Mouse (Mus musculus): ENCODE measurements around the gene Prom1. TPM values are rescaled to one million over a fixed set of nuclear protein-coding genes. Genes with fewer than 3 reads are reported as not detected.

The Prom1 gene
- polyA plus RNA-seq, 1 experiment from 2014 or later: 36.8 TPM

- no peak overlapping the region for H3K4me2 ChIP-seq
- ATAC-seq (ENCODE audit: low FRiP score, low read depth): no peak
- H3K27me3 ChIP-seq: no peaks in the 10 kb centered on the region
- 76% methylated on average over 1 of the region's 1 CpGs for WGBS
- H3K4me3 ChIP-seq: no peak overlapping the region
- H3K9ac ChIP-seq: no peak overlapping the region
- no peak overlapping the region for H3K27ac ChIP-seq (replicated peaks)
- no peaks in the 10 kb centered on the region for H3K36me3 ChIP-seq
- no peaks in the 10 kb centered on the region for H3K9me3 ChIP-seq
- H3K4me1 ChIP-seq (replicated peaks): peaks cover 4% of the 10 kb centered on the region
Measured at GRCm38 (mm10) chr5:43953241-43953640, 148.6 kb downstream of the Prom1 start.

- H3K36me3 ChIP-seq: no peaks in the 10 kb centered on the region
- peak overlapping the region; percentile 33; the same call in 1 of the 2 replicates for H3K4me3 ChIP-seq
- H3K27me3 ChIP-seq: no peaks in the 10 kb centered on the region
- 1% methylated on average over 8 of the region's 8 CpGs for WGBS
- no peak; the same call in 1 of the 2 replicates for ATAC-seq (ENCODE audit: low FRiP score, low read depth)
- H3K9ac ChIP-seq: no peak overlapping the region
- H3K27ac ChIP-seq (replicated peaks): no peak overlapping the region
- peak overlapping the region; percentile 69 for H3K4me2 ChIP-seq
- no peaks in the 10 kb centered on the region for H3K9me3 ChIP-seq
- peaks cover 14% of the 10 kb centered on the region for H3K4me1 ChIP-seq (replicated peaks)
Measured at GRCm38 (mm10) chr5:43948748-43949275, 153.0 kb downstream of the Prom1 start.

- H3K4me1 ChIP-seq (replicated peaks): peaks cover 14% of the 10 kb centered on the region
- no peaks in the 10 kb centered on the region for H3K36me3 ChIP-seq
- ATAC-seq (ENCODE audit: low FRiP score, low read depth): peak; percentile 88
- no peaks in the 10 kb centered on the region for H3K27me3 ChIP-seq
- no peak overlapping the region for H3K27ac ChIP-seq (replicated peaks)
- no peaks in the 10 kb centered on the region for H3K9me3 ChIP-seq
- H3K4me3 ChIP-seq: peak overlapping the region; percentile 33
- peak overlapping the region; percentile 25 for H3K9ac ChIP-seq
- H3K4me2 ChIP-seq: peak overlapping the region; percentile 69
- WGBS: 2% methylated on average over 27 of the region's 27 CpGs
Measured at GRCm38 (mm10) chr5:43948111-43948743, 153.6 kb downstream of the Prom1 start.

GRCm38 (mm10) chr5:43947330-43947977 lies 154.4 kb downstream of the Prom1 start:
- Histone ChIP-seq H3K27ac (replicated peaks) (no peak overlapping the region), H3K9ac (peak overlapping the region; percentile 25), H3K4me3 (peak overlapping the region; percentile 33), H3K9me3 (no peaks in the 10 kb centered on the region), H3K36me3 (no peaks in the 10 kb centered on the region), H3K4me2 (peak overlapping the region; percentile 69), H3K27me3 (no peaks in the 10 kb centered on the region), H3K4me1 (replicated peaks) (peaks cover 14% of the 10 kb centered on the region)
- WGBS: 35% methylated on average over 9 of the region's 9 CpGs
- no peak for ATAC-seq (ENCODE audit: low FRiP score, low read depth)

Other genes with a start within 250 kb of the Prom1 start
- 2.8 and 2.9 TPM in 2 replicates for gene Cd38, start 233.5 kb downstream of the Prom1 start, polyA plus RNA-seq (2015; fragmentation: Nextera tagmentation; extraction: Ambion mirVana)
- gene Gm7879, start 188.9 kb downstream of the Prom1 start, polyA plus RNA-seq (2015; fragmentation: Nextera tagmentation; extraction: Ambion mirVana): not detected in 2 replicates
- 8.5 and 12.7 TPM in 2 replicates for gene Fgfbp1, start 120.3 kb downstream of the Prom1 start, polyA plus RNA-seq (2015; fragmentation: Nextera tagmentation; extraction: Ambion mirVana)
- 31.5 and 31.6 TPM in 2 replicates for gene Tapt1, start 124.6 kb upstream of the Prom1 start, polyA plus RNA-seq (2015; fragmentation: Nextera tagmentation; extraction: Ambion mirVana)

Measured in hindbrain, embryonic 15.5 days (tissue).